Mouse (Mus musculus) cerebral cortex, adult 2 months (tissue): ENCODE measurements around the gene Ccser1.

Experiments
- WGBS: fragments of 180-500 bp; shearing (Covaris S2); methylation state at CpG from one replicate; pipeline ENCODE4 v1.1.7; 2018; 5-methylcytosine and 5-hydroxymethylcytosine counted together

The Ccser1 gene

DNA sequence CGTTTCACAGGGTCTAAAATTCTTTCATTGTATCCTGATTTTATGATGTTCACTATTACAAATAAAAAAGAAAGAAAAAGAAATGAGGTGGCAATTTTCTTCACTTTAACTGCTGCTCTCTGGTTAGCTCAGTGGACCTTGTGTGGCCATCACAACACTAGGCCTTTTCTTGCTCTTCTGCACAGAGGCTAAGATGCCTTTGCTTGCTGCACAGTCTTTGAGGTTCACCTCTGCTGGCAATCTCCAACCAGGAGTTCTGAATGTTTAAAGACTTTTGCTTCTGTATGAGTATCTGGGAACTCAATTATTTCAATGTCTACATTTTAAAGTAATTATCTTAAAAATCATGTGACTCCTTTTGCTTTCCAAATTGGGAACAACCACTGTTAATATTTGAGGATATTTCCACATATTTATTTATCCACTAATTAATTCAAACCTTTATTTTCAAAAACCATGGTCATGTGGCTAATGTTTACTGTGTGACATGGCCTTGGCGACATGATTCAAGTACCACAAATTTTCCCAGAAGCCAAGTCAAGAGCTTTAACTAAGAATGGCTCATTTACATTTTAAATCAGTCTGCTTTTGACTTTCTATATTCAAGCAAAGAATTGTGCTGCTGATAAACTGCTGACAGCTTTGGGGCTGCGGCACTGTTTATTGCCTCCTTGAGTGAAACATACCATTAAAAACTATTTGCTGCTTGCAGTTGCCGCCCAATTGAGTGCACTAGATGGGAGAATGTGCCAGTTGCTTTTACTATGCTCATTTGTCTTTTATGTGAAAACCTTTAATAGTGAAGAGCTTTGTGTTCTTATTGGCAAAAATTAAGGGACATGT lies 312.1 kb downstream of the Ccser1 start:
- 58% methylated on average over 4 of the region's 4 CpGs for WGBS

- 92% methylated on average over 5 of the region's 5 CpGs for WGBS
Measured at GRCm38 (mm10) chr6:61493386-61493785, 313.3 kb downstream of the Ccser1 start.

DNA sequence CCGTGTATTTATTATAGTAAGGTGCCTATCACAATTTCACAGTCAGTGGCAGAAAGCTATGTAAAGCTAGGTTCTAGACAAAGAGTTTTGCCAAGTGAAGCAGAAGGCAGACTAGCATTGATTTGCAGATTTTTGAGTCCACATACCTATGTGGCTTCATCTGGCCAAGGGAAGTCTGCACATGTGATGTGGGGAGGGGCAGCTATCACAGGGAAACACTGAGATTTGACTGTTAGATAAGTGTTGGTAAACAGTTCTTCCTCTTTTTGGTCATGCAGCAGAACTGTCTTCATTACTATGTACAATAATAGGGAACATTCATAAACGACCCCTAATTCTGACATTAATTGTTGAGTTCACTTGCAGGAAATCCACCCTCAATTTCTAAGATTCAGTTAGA lies 335.2 kb downstream of the Ccser1 start:
- WGBS = 65% methylated on average over 2 of the region's 2 CpGs

DNA sequence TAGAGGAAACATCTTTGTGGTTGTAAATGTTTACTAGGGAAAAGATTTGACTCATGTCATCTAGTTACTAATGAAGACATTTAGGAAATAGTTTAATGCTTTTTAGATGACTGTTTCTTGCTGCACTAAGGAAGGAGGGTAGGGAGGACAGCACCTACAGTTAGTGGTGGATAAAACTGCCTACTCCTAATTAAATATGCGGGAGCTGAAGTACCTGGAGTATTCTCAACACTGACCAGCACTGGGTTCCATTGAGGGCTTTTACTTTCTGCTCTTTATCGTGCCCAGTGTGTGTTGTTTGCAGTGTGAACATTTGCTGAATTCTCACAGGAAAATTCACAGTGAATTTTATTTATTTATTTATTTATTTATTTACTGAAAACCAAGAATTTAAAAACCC lies 341.5 kb downstream of the Ccser1 start:
- 85% methylated on average over 2 of the region's 2 CpGs for WGBS

DNA sequence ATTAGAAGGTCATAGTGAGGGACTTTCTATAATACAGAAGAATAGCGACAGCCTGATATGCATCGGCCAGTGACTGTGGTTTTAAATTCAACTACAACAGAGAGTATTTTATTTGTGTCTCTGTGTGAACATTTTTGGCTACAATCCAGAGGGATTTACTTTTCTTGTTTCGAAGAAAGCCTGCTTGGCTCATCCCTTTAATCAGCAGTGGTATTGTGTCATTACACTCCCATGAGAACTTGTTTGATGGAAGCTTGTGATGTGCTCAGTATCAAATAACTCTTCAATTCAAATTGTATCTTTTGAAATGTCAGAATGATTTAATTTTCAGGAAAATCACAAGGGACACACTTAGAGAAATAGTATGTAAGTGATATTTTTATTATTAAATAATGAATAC lies 342.0 kb downstream of the Ccser1 start:
- 66% methylated on average over 3 of the region's 3 CpGs for WGBS

DNA sequence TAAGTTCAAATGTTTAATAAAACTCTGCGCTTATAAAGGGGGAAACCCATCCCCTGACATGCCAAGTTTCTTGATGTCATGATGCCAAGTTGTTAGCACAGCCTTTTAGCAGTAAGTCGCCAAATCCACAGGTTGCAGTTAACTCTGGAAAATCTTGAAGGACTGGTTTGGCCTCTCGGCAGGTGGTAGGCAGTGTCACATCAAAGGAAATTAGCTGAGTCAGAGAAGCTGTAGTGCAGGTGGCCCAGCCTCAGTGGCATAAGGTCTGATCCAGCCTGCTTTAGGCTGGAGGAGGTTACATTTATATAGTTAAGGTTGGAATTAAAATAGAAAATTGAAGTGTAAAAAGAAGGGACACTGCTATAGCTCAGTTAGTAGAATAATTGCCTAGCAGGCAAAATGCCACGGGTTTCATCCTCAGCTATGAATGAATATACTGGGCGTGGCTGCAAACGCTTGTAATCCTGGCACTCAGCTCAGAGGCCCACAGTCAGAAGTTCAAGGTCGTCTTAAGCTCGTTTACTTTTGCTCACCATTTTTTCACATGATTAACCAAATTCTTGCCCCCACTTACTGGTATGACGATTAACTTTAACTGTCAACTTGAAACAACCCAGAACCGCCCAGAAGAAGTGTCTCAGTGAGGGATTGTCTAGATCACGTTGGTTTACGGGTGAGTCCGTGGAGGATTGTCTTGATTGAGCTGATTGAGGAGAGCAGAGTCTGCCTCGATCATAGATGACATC lies 343.8 kb downstream of the Ccser1 start:
- 64% methylated on average over 14 of the region's 14 CpGs for WGBS

DNA sequence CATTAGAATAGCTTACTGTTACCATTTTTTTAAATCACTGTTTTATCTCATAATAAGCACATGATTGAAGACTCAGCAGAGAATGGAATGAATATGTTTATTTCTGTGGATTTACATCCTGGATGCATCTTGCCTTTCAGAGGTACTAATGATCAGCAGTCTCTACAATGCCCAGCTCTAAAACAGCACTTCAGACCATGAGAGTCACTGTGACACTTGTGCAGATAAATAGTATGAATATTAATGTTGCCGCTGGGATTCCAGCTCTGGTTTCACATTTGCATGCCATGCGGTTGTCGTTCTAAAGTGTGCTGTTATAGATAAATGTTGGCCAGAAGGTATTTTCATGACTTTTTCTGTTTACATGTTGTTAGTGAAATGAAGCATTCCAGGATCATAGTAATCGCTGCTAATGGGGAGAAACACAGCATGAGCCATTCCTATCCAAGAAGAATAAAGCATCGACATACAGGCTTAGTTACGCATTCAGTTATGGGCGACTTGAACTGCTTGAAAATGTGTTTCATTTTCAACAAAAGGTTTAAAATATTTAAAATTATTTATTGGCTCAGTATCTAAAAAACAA lies 363.4 kb downstream of the Ccser1 start:
- WGBS = 66% methylated on average over 7 of the region's 7 CpGs

DNA sequence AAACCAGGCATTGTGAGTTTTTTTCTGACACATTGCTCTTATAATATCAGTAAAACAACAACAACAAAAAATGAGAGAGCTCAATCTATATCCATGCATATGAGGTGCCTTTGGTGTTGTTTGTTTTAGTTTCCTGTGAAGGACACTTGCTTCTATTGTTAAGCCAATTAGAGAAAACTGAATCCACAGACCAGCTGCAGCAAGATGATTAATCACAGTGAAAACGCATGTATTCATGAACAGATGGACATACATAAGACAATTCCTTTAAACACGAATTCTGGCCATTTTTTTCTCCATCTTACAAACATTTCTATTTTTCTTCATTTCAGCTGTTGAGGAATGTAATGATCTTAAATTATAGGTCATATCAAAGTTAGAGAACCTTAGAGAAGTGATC lies 387.4 kb downstream of the Ccser1 start:
- 27% methylated on average over 2 of the region's 2 CpGs for WGBS

DNA sequence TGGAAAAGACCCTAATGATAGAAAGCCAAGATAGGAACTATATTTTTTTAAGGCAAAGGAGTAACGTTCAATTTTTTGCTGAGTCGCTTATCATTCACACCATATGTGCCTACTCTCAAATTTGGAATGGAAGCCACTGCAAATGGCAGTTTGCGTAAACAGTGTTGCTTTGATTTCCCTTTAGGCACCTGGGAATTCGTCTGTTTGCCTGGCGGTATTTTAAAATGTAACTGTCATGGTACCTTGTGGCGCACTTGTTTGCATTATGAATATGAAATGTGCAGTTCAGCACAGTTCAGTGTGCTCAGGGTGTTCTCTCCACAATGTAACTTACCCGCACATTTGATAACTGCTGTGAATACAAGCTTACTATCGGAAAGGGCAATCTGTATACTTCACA lies 387.8 kb downstream of the Ccser1 start:
- 57% methylated on average over 8 of the region's 8 CpGs for WGBS

GRCm38 (mm10) chr6:61588999-61589398 lies 408.9 kb downstream of the Ccser1 start:
- 67% methylated on average over 2 of the region's 2 CpGs for WGBS

DNA sequence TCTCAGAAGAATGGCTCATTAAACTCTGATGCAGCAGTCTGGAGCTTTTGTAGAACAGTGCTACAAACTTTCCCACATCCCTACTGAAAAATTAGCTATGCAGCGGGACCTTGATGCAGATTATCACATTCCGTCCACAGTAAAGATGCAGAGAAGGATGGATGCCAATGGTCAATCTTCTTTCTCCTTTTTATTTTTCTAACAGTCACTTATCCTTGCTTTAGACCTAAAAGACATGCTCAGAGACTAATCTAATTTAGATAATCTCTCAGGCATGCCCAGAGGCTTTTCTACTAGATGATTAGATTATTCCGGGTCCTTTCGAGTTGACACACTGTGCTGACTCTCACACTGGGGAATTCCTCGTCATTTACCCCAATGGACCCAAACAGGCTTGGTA lies 421.8 kb downstream of the Ccser1 start:
- 75% methylated on average over 5 of the region's 5 CpGs for WGBS

- 55% methylated on average over 4 of the region's 4 CpGs for WGBS
Measured at GRCm38 (mm10) chr6:61614920-61615319, 434.8 kb downstream of the Ccser1 start.

- 79% methylated on average over 3 of the region's 3 CpGs for WGBS
Measured at GRCm38 (mm10) chr6:61621707-61622106, 441.6 kb downstream of the Ccser1 start.

DNA sequence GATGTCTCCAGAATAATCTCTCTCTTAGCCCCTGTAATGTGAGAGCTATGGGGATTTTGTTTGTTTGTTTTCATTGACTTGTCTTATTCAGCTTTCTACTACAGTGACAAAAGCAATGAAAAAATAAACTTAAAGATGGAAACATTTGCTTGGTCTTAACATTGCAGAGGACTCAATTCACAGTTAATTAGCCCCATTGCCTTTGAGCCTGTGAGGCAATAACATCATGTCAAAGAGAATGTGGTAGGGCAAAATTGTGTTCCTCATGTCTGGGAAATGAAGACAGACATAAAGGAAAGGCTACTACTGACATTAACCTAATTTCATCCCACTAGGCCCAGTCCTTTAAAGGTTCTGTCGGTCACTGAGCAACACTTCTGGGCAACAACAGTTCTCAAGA lies 484.4 kb downstream of the Ccser1 start:
- WGBS = 94% methylated on average over 1 of the region's 1 CpGs

DNA sequence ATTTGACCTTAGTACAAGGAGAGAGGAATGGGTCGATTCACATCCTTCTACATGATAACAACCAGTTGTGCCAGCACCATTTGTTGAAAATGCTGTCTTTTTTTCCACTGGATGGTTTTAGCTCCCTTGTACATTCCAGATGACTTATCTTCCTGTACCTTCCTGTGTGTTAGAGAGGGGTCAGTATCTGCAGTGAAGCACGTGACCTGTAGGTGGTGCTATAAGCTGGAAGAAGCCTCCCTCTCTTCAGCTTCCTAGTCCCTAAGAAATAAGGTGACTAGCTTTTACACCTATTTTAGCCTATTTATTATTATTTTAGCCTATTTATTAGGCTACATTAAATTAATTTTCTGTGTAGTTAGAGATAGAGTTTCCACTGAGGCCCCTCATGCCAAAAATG lies 506.9 kb downstream of the Ccser1 start:
- 37% methylated on average over 2 of the region's 2 CpGs for WGBS

GRCm38 (mm10) chr6:61703003-61703402 lies 522.9 kb downstream of the Ccser1 start:
- WGBS = 56% methylated on average over 7 of the region's 7 CpGs

GRCm38 (mm10) chr6:61721220-61721619 lies 541.1 kb downstream of the Ccser1 start:
- 93% methylated on average over 1 of the region's 1 CpGs for WGBS

DNA sequence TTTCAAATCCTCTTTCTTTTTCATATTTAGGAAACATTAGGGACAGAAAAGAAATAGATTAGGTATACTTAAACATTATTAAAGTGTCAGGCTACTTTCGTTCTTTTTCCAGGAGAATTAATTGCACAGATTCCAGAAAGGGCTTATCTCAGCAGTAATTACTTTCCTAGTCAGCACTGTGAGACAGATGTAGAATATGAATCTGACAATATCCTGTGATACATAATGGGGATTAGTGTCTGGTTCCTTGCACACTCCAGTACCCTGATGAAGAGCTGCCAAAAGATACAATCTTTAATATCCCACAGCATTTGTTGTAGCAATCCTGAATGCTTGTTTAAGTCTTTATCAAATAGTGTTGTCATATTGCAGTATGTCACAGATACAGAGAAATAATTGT lies 548.9 kb downstream of the Ccser1 start:
- 74% methylated on average over 1 of the region's 1 CpGs for WGBS

GRCm38 (mm10) chr6:61730088-61730880 lies 550.2 kb downstream of the Ccser1 start:
- 78% methylated on average over 5 of the region's 5 CpGs for WGBS

GRCm38 (mm10) chr6:61746346-61746745 lies 566.2 kb downstream of the Ccser1 start:
- WGBS = 55% methylated on average over 1 of the region's 1 CpGs

- WGBS = 89% methylated on average over 3 of the region's 3 CpGs
Measured at GRCm38 (mm10) chr6:61762135-61762534, 582.0 kb downstream of the Ccser1 start.

DNA sequence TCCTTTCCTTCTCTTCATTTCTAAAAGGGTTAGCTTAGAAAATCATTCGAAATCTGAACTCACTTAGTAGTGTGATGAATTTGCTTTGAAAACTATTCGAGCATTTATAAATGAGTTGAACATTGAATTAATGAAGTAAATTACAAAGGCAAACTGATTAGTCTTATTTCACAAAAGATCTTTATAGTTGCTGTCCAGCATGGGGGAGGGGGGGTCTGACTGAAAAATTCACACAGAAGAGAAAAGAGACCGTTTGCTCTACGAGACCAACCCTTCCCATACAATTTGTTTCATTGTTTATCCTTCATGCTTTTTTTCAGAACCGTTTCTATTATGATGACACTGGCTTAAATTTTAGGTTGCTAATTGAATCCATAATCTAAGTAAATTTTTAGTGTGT lies 583.3 kb downstream of the Ccser1 start:
- 62% methylated on average over 5 of the region's 5 CpGs for WGBS
